Mouse (Mus musculus): ENCODE measurements around the gene Gm8237.
"Not testable (repeated sequence)": the region's sequence is repeated elsewhere in the genome, so short reads cannot be mapped to it uniquely, and the experiment has no call there.

The Gm8237 gene

DNA sequence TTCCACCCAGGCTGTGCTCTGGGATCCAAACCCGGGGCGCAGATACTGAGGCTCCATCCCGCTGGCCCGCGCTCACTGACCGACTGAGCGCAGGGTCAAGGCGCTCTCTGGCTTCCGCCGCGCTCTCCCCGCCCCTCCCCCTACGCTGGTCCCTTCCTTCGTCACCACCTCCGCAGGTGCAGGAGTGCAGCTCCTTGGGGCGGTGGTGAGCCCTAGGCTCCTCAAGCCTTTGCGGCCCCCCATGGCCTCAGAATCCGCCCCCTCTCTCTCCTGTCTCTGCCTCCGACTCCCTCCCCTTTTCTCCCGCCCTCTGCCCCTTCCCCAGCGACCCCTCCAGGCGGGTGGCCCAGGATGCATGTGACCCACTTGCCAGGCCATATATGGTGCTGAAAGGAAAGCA, at the start of gene Gm8237:
Gm8237 (minus strand) TSS at position 142 of the 400 bp plus-strand sequence.
- CTCF ChIA-PET, POLR2A ChIA-PET: not testable (repeated sequence)

DNA sequence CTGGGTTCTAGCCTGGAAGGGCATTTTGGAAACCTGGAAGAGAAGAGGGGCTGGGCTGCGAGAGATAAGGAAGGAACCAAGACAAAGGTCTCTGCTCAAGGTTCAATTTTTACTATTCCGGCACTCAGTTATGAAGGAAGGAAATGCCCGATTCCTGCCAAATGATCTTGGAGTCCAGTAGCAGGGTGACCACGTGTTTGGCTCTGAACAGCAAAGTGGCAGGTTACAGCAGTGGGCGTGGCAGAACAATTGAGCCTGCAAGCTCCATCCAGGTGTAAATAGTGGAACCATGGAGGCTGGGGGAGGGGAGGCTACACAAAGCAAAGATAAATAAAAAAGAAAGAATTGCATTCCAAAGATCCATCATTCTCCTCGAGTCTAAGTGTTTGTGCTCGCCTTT, 43.1 kb upstream of the Gm8237 start:
- CTCF ChIA-PET, POLR2A ChIA-PET: not testable (repeated sequence)

DNA sequence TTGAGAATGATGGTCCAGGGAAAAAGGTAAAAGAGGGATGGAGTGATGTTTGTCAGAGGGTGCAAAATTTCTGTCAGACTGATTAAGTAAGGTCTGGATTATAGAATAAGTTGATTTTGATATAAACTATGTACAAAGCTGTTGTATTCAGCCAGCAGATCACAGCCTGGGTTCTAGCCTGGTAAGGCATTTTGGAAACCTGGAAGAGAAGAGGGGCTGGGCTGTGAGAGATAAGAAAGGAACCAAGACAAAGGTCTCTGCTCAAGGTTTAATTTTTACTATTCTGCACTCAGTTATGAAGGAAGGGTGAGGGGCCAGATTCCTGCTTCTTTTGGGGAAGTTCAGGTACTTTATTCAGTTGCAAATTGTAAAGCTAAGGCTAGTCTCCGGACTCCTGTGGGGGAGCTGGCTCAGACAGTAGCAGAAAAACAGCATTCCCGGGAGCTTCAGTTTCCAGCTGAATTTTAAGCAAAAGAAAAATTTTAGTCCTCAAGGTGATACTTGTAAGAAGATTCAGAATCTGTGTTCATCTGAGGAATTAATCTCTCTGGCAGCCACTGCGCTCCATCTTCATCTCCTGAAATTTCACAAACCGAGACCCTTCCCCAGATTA, 38.3 kb upstream of the Gm8237 start:
- POLR2A ChIA-PET, CTCF ChIA-PET: not testable (repeated sequence)

DNA sequence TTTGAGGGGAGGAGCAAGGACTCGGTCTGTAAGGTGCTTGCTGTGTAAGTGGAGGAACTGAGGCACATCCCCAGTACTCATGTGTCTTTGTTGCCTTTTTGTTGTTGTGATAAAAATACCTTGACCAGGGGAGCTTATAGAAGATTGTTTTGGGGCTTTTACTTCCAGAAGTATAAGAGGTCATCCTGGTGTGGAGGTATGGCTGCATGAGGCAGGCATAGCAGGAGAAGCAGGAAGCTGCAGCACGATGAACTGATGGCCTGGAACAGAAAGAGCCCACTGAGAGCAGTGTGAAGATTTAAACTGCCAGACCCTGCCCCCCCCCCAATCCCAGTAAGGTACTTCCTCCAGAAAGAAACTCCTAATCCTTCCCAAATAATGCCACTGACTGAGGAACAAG, 33.5 kb upstream of the Gm8237 start:
- CTCF ChIA-PET, POLR2A ChIA-PET: not testable (repeated sequence)

DNA sequence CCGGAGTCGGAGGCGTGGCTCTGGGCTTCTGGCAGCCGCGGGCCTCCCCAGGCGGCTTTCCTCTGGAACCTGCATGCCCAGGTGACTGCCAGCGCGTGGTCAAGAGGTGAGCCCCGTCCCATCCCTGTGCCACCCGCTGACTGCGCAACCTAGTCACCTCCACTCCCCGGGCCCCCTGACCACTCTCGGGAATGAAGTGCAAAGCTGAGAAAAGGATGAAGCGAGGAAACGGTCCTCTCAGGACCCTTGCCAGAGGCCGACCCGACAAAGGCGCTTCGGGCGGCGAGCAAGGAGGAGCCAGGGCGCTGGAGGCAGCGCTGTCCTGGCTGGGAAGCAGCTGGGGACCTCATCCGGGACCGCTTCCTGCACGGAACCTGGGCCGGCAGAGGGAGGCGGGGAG, 391 bp downstream of the Gm8237 start:
- CTCF ChIA-PET, POLR2A ChIA-PET: not testable (repeated sequence)

DNA sequence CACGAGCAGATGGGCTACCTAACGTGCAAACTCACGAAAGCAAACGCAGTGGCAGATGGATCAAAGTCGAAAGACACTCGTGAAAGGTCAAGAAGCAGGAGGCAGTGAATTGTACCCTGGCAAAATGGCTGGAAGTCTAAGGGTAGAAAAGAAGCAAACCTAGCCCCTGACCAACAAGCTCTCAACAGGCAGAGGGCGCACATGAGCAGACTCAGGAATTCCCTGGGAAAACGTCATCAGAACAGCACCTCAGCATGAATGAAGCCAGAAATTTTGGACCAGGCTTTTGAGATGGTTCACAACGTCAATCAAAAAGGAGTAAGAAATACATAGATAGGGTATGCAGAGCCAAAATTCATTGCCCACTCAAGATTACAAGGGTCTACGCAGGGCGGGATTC, 1.0 kb downstream of the Gm8237 start:
- POLR2A ChIA-PET, CTCF ChIA-PET: not testable (repeated sequence)

DNA sequence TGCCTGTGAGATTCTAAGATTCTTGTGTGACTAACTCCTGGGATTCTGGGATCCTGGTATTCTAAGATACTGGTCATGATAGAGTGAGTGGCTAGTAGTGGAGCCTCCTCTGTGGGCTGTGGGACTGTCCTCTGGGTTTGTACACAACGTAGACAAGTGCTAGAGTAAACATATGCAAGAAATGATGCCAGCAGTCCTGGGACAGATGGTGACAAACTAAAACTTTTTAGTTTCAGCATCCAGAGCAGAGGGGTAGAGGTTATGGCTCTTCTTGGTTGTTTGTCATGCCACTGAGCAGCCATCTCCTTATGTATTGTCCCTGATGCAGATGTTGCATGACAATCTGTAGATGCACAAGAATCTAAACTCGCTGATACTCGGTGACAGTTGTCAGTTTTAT, 24.3 kb downstream of the Gm8237 start:
- POLR2A ChIA-PET: not testable (repeated sequence)

DNA sequence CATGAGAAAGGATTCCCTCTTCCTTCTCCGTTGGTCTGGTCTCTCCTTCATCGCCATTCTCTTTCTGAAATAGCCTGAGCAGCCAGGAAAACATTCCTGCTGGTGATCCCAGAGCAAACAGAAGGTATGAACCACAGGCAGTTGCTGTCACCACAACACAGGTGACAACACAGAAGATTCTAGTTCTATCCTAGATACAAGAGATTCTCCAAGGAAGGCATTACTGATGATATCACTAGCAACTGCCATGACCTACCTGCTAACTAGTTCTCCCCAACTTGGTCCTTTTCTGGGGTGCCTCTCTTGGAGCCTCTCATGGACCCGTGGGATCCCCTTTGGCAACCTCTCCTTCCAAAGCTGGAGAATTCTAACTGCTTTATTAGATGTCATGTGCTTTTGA, 50.0 kb downstream of the Gm8237 start, which contains the start of gene Gm3424:
Gm3424 (minus strand) TSS at position 101 of the 400 bp plus-strand sequence.
- CTCF ChIA-PET, POLR2A ChIA-PET: not testable (repeated sequence)

More for the DNA sequence above, 24.3 kb downstream of the Gm8237 start:
- CTCF ChIA-PET: not testable (repeated sequence)

DNA sequence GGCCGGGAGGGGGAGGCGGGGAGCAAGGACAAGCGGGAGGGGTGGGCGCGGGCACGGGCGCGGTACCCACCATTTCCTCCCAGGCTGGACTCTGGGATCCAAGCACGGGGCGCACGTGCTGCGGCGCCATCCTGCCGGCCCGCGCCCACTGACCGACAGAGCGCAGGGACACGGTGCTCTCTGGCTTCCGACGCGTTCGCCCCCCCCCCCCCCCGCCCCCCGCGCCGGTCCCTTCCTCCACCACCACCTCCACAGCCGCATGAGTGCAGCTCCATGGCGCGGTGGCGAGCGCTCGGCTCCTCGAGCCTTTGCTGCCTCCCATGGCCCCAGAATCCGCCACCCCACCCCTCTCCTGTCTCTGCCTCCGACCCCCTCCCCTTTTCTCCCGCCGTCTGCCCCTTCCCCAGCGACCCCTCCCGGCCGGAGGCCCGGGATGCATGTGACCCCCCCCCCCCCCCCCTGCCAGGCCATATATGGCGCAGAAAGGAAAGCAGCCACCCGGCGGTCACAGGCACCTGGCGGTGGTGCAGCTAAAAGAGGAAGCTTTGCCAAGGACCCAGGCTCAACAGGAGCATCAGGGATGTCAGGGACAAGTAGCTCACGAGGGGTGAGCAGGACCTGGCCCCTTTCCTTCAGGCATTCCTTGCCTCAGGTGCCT, 67.4 kb downstream of the Gm8237 start:
- POLR2A ChIA-PET, CTCF ChIA-PET: not testable (repeated sequence)

Data from embryonic stem cell, embryonic (primary cell).